Mouse (Mus musculus): Measurements from ENCODE around the gene Arhgap10. TPM values are rescaled to one million over a fixed set of nuclear protein-coding genes. Genes with fewer than 3 reads are reported as not detected.
A peak's percentile ranks its signal among the peaks of the same experiment; 100 is the strongest.

Arhgap10 gene
- polyA plus RNA-seq, 1 experiment from 2014 or later: 5.7 TPM

- Histone ChIP-seq H3K9me3 (replicated peaks) (peaks cover 8% of the 10 kb centered on the region; the same call in 1 of the 2 replicates), H3K4me3 (replicated peaks) (no peak overlapping the region), H3K9ac (replicated peaks) (no peak overlapping the region), H3K27me3 (replicated peaks) (no peaks in the 10 kb centered on the region), H3K27ac (replicated peaks) (no peak overlapping the region), H3K4me2 (no peak overlapping the region), H3K36me3 (no peaks in the 10 kb centered on the region), H3K4me1 (no peaks in the 10 kb centered on the region)
- ATAC-seq (ENCODE audit: low FRiP score): no peak
- 47% methylated on average over 1 of the region's 1 CpGs for WGBS
Observed at GRCm38 (mm10) chr8:77267941-77268405, 249.8 kb downstream of the Arhgap10 start.

GRCm38 (mm10) chr8:77262216-77263009, 255.3 kb downstream of the Arhgap10 start:
- no peak overlapping the region for H3K4me2 ChIP-seq
- no peak overlapping the region for H3K4me3 ChIP-seq (replicated peaks)
- H3K9ac ChIP-seq (replicated peaks): no peak overlapping the region
- no peaks in the 10 kb centered on the region for H3K4me1 ChIP-seq
- H3K27me3 ChIP-seq (replicated peaks): no peaks in the 10 kb centered on the region
- WGBS: 75% methylated on average over 12 of the region's 12 CpGs
- H3K36me3 ChIP-seq: no peaks in the 10 kb centered on the region
- no peak for ATAC-seq (ENCODE audit: low FRiP score)
- H3K27ac ChIP-seq (replicated peaks): no peak overlapping the region
- no peaks in the 10 kb centered on the region for H3K9me3 ChIP-seq (replicated peaks)

- H3K27ac ChIP-seq (replicated peaks): no peak overlapping the region
- 91% methylated on average over 6 of the region's 6 CpGs for WGBS
- H3K27me3 ChIP-seq (replicated peaks): no peaks in the 10 kb centered on the region
- no peaks in the 10 kb centered on the region for H3K4me1 ChIP-seq
- no peaks in the 10 kb centered on the region for H3K36me3 ChIP-seq
- no peak overlapping the region for H3K4me2 ChIP-seq
- no peaks in the 10 kb centered on the region for H3K9me3 ChIP-seq (replicated peaks)
- no peak overlapping the region for H3K4me3 ChIP-seq (replicated peaks)
- no peak overlapping the region for H3K9ac ChIP-seq (replicated peaks)
- no peak for ATAC-seq (ENCODE audit: low FRiP score)
Observed at GRCm38 (mm10) chr8:77261215-77261614, 256.5 kb downstream of the Arhgap10 start.

DNA sequence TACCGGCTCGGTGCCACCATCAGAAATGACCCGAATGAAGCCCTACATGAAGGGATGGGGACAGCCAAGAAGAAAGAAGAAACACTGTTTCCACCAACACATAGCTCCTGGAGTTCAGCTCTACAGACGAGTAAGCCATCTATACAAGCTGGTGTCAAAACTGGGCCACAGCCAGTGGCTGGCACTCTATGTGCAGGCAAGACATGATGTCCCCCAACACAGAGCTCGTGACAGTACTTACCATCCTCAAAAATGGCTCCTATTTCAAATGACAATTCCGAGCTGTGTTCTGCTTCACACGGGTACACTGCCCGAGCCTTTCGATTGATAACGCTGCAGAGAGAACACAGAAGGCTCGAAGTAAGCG, 260.7 kb downstream of the Arhgap10 start:
- H3K36me3 ChIP-seq: no peaks in the 10 kb centered on the region
- no peaks in the 10 kb centered on the region for H3K27me3 ChIP-seq (replicated peaks)
- H3K27ac ChIP-seq (replicated peaks): no peak overlapping the region
- WGBS: 95% methylated on average over 12 of the region's 12 CpGs
- no peak overlapping the region for H3K9ac ChIP-seq (replicated peaks)
- no peak for ATAC-seq (ENCODE audit: low FRiP score)
- H3K4me3 ChIP-seq (replicated peaks): no peak overlapping the region
- no peak overlapping the region for H3K4me2 ChIP-seq
- H3K9me3 ChIP-seq (replicated peaks): no peaks in the 10 kb centered on the region
- no peaks in the 10 kb centered on the region for H3K4me1 ChIP-seq

DNA sequence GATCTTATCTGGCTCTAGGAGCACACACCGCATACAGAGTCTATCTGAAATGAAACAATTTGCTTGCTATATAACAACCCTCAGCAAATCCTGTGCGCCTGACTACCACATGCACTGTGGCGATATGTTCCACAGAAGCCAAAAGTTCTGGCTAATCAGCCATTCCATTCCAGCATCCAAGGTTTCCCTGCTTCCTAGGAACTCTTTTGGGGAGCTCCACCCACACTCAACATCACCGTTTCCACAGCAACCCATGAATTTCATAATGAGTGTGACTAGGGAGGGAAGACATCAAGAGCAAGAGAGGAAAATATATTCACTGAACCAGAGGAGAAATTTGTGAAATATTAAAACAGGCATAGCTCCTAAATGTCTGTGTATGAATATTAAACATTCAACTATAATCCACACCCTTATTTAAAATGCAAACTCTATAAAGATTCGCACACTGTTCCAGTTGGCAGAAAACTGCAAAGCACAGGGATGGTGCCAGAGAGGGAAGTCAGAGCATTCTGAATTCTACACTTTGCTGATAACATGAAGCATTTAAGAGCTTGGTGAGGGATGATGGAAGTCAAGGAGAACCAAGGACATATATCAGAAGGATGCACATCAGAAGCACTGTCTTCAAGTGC, 261.2 kb downstream of the Arhgap10 start:
- no peaks in the 10 kb centered on the region for H3K27me3 ChIP-seq (replicated peaks)
- 84% methylated on average over 5 of the region's 5 CpGs for WGBS
- ATAC-seq (ENCODE audit: low FRiP score): peak; percentile 51; the same call in 1 of the 2 replicates
- no peak overlapping the region for H3K4me2 ChIP-seq
- H3K4me1 ChIP-seq: no peaks in the 10 kb centered on the region
- H3K9ac ChIP-seq (replicated peaks): no peak overlapping the region
- no peak overlapping the region for H3K27ac ChIP-seq (replicated peaks)
- H3K4me3 ChIP-seq (replicated peaks): no peak overlapping the region
- H3K36me3 ChIP-seq: no peaks in the 10 kb centered on the region
- no peaks in the 10 kb centered on the region for H3K9me3 ChIP-seq (replicated peaks)

- no peaks in the 10 kb centered on the region for H3K27me3 ChIP-seq (replicated peaks)
- no peak overlapping the region for H3K4me2 ChIP-seq
- H3K9me3 ChIP-seq (replicated peaks): no peaks in the 10 kb centered on the region
- H3K4me3 ChIP-seq (replicated peaks): no peak overlapping the region
- H3K9ac ChIP-seq (replicated peaks): no peak overlapping the region
- ATAC-seq (ENCODE audit: low FRiP score): no peak
- no peaks in the 10 kb centered on the region for H3K4me1 ChIP-seq
- WGBS: 70% methylated on average over 5 of the region's 5 CpGs
- no peaks in the 10 kb centered on the region; the same call in 1 of the 2 replicates for H3K36me3 ChIP-seq
- no peak overlapping the region for H3K27ac ChIP-seq (replicated peaks)
Observed at GRCm38 (mm10) chr8:77254466-77254865, 263.3 kb downstream of the Arhgap10 start.

DNA sequence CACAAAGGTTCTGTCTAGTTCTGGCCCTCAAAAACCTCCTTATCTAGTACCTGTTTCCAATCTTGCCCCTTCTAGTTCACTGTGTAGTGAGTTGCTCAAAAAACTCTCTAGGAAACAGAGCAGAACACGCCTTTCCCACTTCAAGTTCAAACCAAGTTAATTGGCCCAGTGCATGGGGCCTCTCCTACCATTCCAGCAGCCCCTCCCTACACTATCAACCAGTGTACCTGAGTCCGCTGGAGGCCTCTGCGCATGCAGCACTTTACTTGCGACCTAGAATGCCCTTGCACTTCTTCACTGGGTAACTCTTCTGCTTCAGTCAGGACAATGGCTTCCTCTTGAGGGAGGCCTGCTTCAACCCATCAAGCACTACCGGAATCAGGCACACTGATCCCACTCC, 266.6 kb downstream of the Arhgap10 start:
- WGBS: 96% methylated on average over 5 of the region's 5 CpGs
- H3K9me3 ChIP-seq (replicated peaks): no peaks in the 10 kb centered on the region
- no peak overlapping the region for H3K4me2 ChIP-seq
- no peak overlapping the region for H3K9ac ChIP-seq (replicated peaks)
- H3K4me3 ChIP-seq (replicated peaks): no peak overlapping the region
- H3K4me1 ChIP-seq: no peaks in the 10 kb centered on the region
- no peaks in the 10 kb centered on the region for H3K27me3 ChIP-seq (replicated peaks)
- ATAC-seq (ENCODE audit: low FRiP score): no peak
- H3K27ac ChIP-seq (replicated peaks): no peak overlapping the region
- no peaks in the 10 kb centered on the region; the same call in 1 of the 2 replicates for H3K36me3 ChIP-seq

DNA sequence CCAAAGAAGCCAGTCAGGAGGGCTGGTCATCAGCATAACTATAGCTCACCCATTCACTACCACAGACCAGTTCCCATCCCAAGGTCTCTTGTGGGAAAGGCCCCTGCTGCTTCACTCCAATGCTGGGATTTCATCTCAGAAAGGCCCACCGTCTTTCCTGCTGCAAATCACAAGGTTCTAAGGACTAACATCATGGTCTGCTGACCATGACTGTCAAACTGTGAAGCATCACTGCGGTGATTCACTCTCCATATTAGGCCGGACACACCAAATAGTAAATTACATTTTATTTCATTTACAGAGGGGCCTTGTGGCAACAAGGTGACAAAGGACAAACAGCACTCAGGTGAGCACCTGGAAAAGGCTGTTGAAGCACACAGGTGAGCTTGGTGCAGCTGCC, 267.7 kb downstream of the Arhgap10 start:
- no peak overlapping the region for H3K9ac ChIP-seq (replicated peaks)
- WGBS: 83% methylated on average over 3 of the region's 3 CpGs
- no peak overlapping the region for H3K4me2 ChIP-seq
- H3K4me1 ChIP-seq: no peaks in the 10 kb centered on the region
- no peak overlapping the region for H3K4me3 ChIP-seq (replicated peaks)
- no peaks in the 10 kb centered on the region for H3K9me3 ChIP-seq (replicated peaks)
- H3K27me3 ChIP-seq (replicated peaks): no peaks in the 10 kb centered on the region
- no peak for ATAC-seq (ENCODE audit: low FRiP score)
- no peak overlapping the region for H3K27ac ChIP-seq (replicated peaks)
- no peaks in the 10 kb centered on the region; the same call in 1 of the 2 replicates for H3K36me3 ChIP-seq

DNA sequence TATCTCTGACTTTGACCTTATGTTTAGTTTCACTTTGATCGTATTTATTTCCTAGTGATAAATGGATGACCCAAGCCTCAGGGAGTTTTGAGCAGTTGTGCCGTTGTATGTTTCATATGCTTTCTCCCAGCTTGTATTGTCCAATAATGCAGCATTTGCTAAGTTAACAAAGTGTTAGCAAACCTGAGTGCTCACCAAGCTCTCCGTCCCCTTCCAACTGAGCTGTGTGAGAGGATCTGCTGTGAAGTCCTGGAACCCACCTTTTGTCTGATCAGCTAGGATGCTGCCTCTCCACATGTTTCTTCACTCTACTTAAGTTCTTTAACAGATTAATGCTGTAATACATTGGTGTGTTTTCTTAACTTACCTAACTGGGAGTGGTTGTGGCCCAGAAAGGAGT, 276.4 kb downstream of the Arhgap10 start:
- no peaks in the 10 kb centered on the region for H3K9me3 ChIP-seq (replicated peaks)
- 0 out of 2 replicates have a peak, but pooled peaks cover 3% of the 10 kb centered on the region for H3K4me1 ChIP-seq
- H3K27me3 ChIP-seq (replicated peaks): no peaks in the 10 kb centered on the region
- no peak overlapping the region for H3K4me2 ChIP-seq
- no peak overlapping the region for H3K27ac ChIP-seq (replicated peaks)
- H3K36me3 ChIP-seq: no peaks in the 10 kb centered on the region
- no peak for ATAC-seq (ENCODE audit: low FRiP score)
- no peak overlapping the region for H3K4me3 ChIP-seq (replicated peaks)
- WGBS: 94% methylated on average over 3 of the region's 3 CpGs
- no peak overlapping the region for H3K9ac ChIP-seq (replicated peaks)

DNA sequence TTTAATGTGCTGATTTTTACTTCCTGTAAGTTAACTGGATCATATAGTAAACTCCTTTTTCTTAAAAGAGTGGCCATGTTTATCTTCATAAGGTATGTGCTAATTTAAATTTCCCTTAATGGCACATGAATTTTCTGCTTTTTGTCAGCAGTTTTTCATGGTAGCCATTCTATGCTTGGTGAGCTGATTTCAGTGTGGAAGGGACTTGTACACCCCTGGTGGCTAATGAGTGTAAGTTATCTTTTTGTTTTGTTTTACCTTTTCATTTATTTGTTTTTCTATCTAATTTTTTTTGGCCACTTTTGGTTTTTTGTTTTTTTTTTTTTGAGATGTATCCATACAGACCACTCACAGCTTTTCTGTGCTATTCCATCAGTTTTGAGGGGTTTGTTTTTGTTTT, 278.3 kb downstream of the Arhgap10 start:
- H3K9ac ChIP-seq (replicated peaks): no peak overlapping the region
- H3K27ac ChIP-seq (replicated peaks): no peak overlapping the region
- H3K4me2 ChIP-seq: no peak overlapping the region
- H3K9me3 ChIP-seq (replicated peaks): no peaks in the 10 kb centered on the region
- H3K36me3 ChIP-seq: no peaks in the 10 kb centered on the region
- H3K4me3 ChIP-seq (replicated peaks): no peak overlapping the region
- no peaks in the 10 kb centered on the region for H3K27me3 ChIP-seq (replicated peaks)
- 0 out of 2 replicates have a peak, but pooled peaks cover 3% of the 10 kb centered on the region for H3K4me1 ChIP-seq
- ATAC-seq (ENCODE audit: low FRiP score): no peak

DNA sequence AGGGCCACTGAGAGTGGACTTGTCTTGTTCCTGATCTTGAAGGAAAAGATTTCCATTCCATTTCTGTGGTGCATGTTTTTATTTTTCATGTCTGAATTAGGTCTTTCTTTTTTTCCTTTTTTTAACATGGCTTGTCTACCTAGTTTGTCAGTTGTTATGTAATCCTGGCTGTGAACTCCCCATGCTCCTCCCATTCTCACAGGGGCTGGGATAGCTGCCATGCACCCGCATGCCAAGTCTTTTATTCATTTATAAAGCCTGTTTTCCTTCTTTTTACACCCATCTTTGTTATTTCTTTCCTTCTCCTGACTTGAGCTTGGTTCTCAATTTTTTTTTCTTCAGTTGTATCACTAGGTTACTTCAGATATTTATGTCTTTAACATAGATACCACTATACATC, 281.1 kb downstream of the Arhgap10 start:
- Histone ChIP-seq H3K27ac (replicated peaks) (no peak overlapping the region), H3K9me3 (replicated peaks) (no peaks in the 10 kb centered on the region), H3K36me3 (no peaks in the 10 kb centered on the region), H3K27me3 (replicated peaks) (no peaks in the 10 kb centered on the region; the same call in 1 of the 2 replicates), H3K4me3 (replicated peaks) (no peak overlapping the region), H3K4me2 (no peak overlapping the region), H3K9ac (replicated peaks) (no peak overlapping the region), H3K4me1 (no peaks in the 10 kb centered on the region)
- WGBS: 83% methylated on average over 1 of the region's 1 CpGs
- ATAC-seq (ENCODE audit: low FRiP score): no peak

- no peaks in the 10 kb centered on the region; the same call in 1 of the 2 replicates for H3K27me3 ChIP-seq (replicated peaks)
- WGBS: 97% methylated on average over 3 of the region's 3 CpGs
- no peak overlapping the region for H3K9ac ChIP-seq (replicated peaks)
- no peak overlapping the region for H3K27ac ChIP-seq (replicated peaks)
- H3K4me3 ChIP-seq (replicated peaks): no peak overlapping the region
- H3K4me1 ChIP-seq: no peaks in the 10 kb centered on the region
- no peak overlapping the region for H3K4me2 ChIP-seq
- no peak for ATAC-seq (ENCODE audit: low FRiP score)
- no peaks in the 10 kb centered on the region for H3K9me3 ChIP-seq (replicated peaks)
- no peaks in the 10 kb centered on the region for H3K36me3 ChIP-seq
Observed at GRCm38 (mm10) chr8:77232411-77232810, 285.3 kb downstream of the Arhgap10 start.

Measured in neural tube, embryonic 15.5 days (tissue).